Mouse (Mus musculus) activated CD4-positive, CD25-positive, alpha-beta regulatory T cell (primary cell): ENCODE data around the gene Il18rap. TPM values are rescaled to one million over a fixed set of nuclear protein-coding genes. Genes with fewer than 3 reads are reported as not detected.

Source experiments
- polyA plus RNA-seq, 2 experiments: library from polyadenylated mRNA; unstranded; fragments of 100-300 nt; shearing (Covaris generic); gene quantifications; one replicate each; pipeline ENCODE4 v1.2.1; 2017

Il18rap gene
- 10 to 100 TPM in 1 of 2 experiments, 1 to 10 TPM in 1; 9.1 to 18.5 TPM for polyA plus RNA-seq

GRCm38 (mm10) chr1:40514851-40515585, at the start of gene Il18rap:
Gene Il18rap, plus strand, starts transcription at chr1:40515362.

GRCm38 (mm10) chr1:40465477-40466430, 49.4 kb upstream of the Il18rap start, which contains the start of gene Il18r1:
Gene Il18r1, plus strand, starts transcription at chr1:40465552.

GRCm38 (mm10) chr1:40579784-40580183, 64.6 kb downstream of the Il18rap start, which contains the start of gene Slc9a4:
Gene Slc9a4, plus strand, starts transcription at chr1:40580081.

Other genes starting within 250 kb of the Il18rap start
- gene Il1rl2, start 190.8 kb upstream of the Il18rap start, polyA plus RNA-seq: 1 to 10 TPM in 1 of 2 experiments, under 1 TPM in 1; 0.85 to 2.7 TPM
- 10 to 100 TPM; 39.0 to 65.2 TPM for gene Il1rl1, start 85.8 kb upstream of the Il18rap start, polyA plus RNA-seq
- 10 to 100 TPM; 28.9 to 47.6 TPM for gene Il18r1, start 49.8 kb upstream of the Il18rap start, polyA plus RNA-seq
- gene Slc9a4, start 64.7 kb downstream of the Il18rap start, polyA plus RNA-seq: not detected
- gene Slc9a2, start 165.2 kb downstream of the Il18rap start, polyA plus RNA-seq: not detected